Mouse (Mus musculus) thymus, adult 2 months (tissue): Measurements from ENCODE around the gene Rasd1.

Experiments
- CTCF ChIP-seq: fragments of 200-500 bp; IDR thresholded peaks from 2 replicates; pipeline ENCODE4 v1.5.1; 2012; ENCODE audit warnings: mild to moderate bottlenecking, control low read depth, low read length, moderate library complexity, borderline replicate concordance; ENCODE audit not compliant: control insufficient read depth, poor library complexity, insufficient read depth; ENCODE audit errors: extremely low read depth
- POLR2A ChIP-seq: fragments of 200-500 bp; IDR thresholded peaks from 2 replicates; pipeline ENCODE4 v1.6.1; 2012; ENCODE audit warnings: mild to moderate bottlenecking, low read length, control low read depth, moderate library complexity; ENCODE audit not compliant: control insufficient read depth, poor library complexity, insufficient read depth; ENCODE audit errors: extremely low read depth

- TF ChIP-seq CTCF, result no peak
- TF ChIP-seq POLR2A, result no peak
Observed at GRCm38 (mm10) chr11:60005866-60006265, 41.1 kb upstream of the Rasd1 start.
